1 mouse cellular context compared by ENCODE assay signal in the genomic region with DNA sequence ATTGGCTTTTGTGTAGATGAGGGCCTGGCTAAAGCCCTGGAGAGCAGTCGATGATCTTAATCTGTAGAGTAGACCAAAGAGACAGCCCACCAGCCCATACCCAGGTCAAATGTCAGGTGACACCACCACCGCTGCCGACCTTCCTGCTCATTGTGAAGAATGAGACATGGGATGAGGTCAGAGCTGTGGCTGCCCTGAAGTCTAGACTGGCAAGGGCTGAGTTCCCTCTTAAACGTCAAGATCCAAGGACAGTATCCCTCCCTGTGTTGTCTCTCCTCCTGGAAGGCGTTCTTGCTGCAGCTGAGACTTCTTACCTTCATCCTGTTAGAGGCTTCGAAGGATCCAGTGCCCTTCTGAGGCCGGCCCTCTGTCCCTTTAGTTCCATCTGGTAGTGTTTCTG.
TF ChIP-seq lines count a peak whose summit lies in the region.

No protein-coding gene starts in this region.

TF ChIP-seq in MEL, 35 proteins besides CTCF, POLR2A, EP300 and RAD21 (continued from another document):
- no peak for TF ChIP-seq MEF2A (IDR thresholded peaks at IDR 0.05; ENCODE audit: extremely low read depth, insufficient replicate concordance, low read depth, low read length, poor library complexity, severe bottlenecking)
- no peak for TF ChIP-seq KAT2A (conservative IDR thresholded peaks at IDR 0.05; ENCODE audit: low read depth, low read length)
TF ChIP-seq in MEL: peak in this region for 0.
